Mouse (Mus musculus) C2C12 (cell line): ENCODE measurements around the gene Btbd16.

Experiments used
- CEBPB ChIP-seq: IDR thresholded peaks from one replicate; pipeline ENCODE4 v1.6.1; 2011; ENCODE audit warnings: low read depth, mild to moderate bottlenecking, control low read depth, moderate library complexity
- CTCF ChIP-seq: IDR thresholded peaks from one replicate; pipeline ENCODE4 v1.5.1; 2011; ENCODE audit not compliant: control insufficient read depth, insufficient read depth, insufficient read length
- FOSL1 ChIP-seq: IDR thresholded peaks from one replicate; pipeline ENCODE4 v1.8.0; 2011; ENCODE audit warnings: mild to moderate bottlenecking, low read length; ENCODE audit not compliant: poor library complexity, insufficient read depth, severe bottlenecking
- MAX ChIP-seq: IDR thresholded peaks from one replicate; pipeline ENCODE4 v1.6.1; 2011; ENCODE audit warnings: mild to moderate bottlenecking, control low read depth
- MYOD1 ChIP-seq: IDR thresholded peaks from one replicate; pipeline ENCODE4 v1.6.1; 2011; ENCODE audit warnings: low read depth; ENCODE audit not compliant: control insufficient read depth, insufficient read length
- MYOG ChIP-seq: IDR thresholded peaks from one replicate; pipeline ENCODE4 v1.6.1; 2011; ENCODE audit not compliant: control insufficient read depth, insufficient read length; ENCODE audit errors: extremely low read depth
- USF1 ChIP-seq: IDR thresholded peaks from one replicate; pipeline ENCODE4 v1.6.1; 2011; ENCODE audit warnings: low read depth, mild to moderate bottlenecking, control low read depth, moderate library complexity

- TF ChIP-seq CTCF (no peak), CEBPB (no peak), MAX (no peak), MYOD1 (no peak), USF1 (no peak), MYOG (no peak), FOSL1 (no peak)
Measured at GRCm38 (mm10) chr7:130826343-130826742, 52.5 kb downstream of the Btbd16 start.
